Mouse (Mus musculus) E14TG2a.4 (cell line): ENCODE measurements around the gene Gucy2g.

Experiments used
- CTCF ChIP-seq: conservative IDR thresholded peaks from 2 replicates; pipeline ENCODE4 v1.5.1; 2014; ENCODE audit warnings: low read length
- NANOG ChIP-seq: IDR thresholded peaks from 2 replicates; pipeline ENCODE4 v1.6.1; 2014; ENCODE audit warnings: borderline replicate concordance, low read length, mixed read lengths
- POU5F1 ChIP-seq: IDR thresholded peaks from 2 replicates; pipeline ENCODE4 v1.6.1; 2014; ENCODE audit warnings: low read length, borderline replicate concordance

- TF ChIP-seq CTCF: no peak
- no peak for TF ChIP-seq POU5F1
- TF ChIP-seq NANOG: no peak
Measured at GRCm38 (mm10) chr19:55239766-55240426, 1.1 kb downstream of the Gucy2g start.
